Mouse (Mus musculus) MEL (cell line): Measurements from ENCODE around the gene Zfp825.

Experiments
- EP300 ChIP-seq, 2 experiments: IDR thresholded peaks; 2 replicates each; pipeline ENCODE4 v1.6.1; 2011; ENCODE audit warnings: improper control_type of control experiment in 2 of 2, low read length in 2 of 2, low read depth in 1 of 2, mild to moderate bottlenecking in 1 of 2
- NELFE ChIP-seq: IDR thresholded peaks from 2 replicates; pipeline ENCODE4 v1.6.1; 2011; ENCODE audit warnings: low read depth, low read length, improper control_type of control experiment
- POLR2A ChIP-seq, 2 experiments: IDR thresholded peaks; 2 replicates each; pipeline ENCODE4 v1.6.1; 2011 to 2012; ENCODE audit warnings: low read length in 2 of 2, mild to moderate bottlenecking in 2 of 2, control low read depth in 1 of 2, improper control_type of control experiment in 1 of 2, low read depth in 1 of 2, moderate library complexity in 1 of 2; ENCODE audit not compliant: control insufficient read depth in 1 of 2, insufficient read depth in 1 of 2, poor library complexity in 1 of 2
- POLR2AphosphoS2 ChIP-seq: IDR thresholded peaks from 2 replicates; pipeline ENCODE4 v1.6.1; 2011; ENCODE audit warnings: low read length, improper control_type of control experiment
- USF1 ChIP-seq: IDR thresholded peaks from 2 replicates; pipeline ENCODE4 v1.6.1; 2014; ENCODE audit warnings: low read depth, mild to moderate bottlenecking, inconsistent platforms, low read length, improper control_type of control experiment, moderate library complexity
- ZC3H11A ChIP-seq: IDR thresholded peaks from 2 replicates; pipeline ENCODE4 v1.6.1; 2012; ENCODE audit warnings: low read depth, mild to moderate bottlenecking, inconsistent platforms, low read length, improper control_type of control experiment

DNA sequence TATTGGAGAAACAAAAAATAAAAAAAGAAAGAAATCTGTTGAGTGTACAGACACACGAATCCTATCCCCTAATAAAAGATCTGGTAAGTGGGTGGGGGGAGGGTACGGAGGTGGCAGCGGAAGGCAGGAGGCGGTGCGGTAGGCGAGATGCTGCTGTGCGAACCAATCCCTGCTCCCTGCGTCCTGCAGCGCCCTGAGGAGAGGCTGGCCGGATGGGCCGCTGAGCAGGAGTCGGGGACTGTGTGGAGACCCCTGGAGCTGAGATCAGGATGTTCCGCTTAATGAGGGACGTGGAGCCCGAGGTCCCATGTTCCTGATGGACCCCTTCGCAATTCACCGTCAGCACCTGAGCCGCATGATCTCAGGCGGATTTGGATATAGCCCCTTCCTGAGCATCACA lies 53.9 kb downstream of the Zfp825 start:
- TF ChIP-seq EP300 (IDR thresholded peaks at IDR 0.05; ENCODE audit: low read depth in 1 of 2, low read length in 2 of 2) (no peak), POLR2A (IDR thresholded peaks at IDR 0.05; ENCODE audit: control insufficient read depth in 1 of 2, insufficient read depth in 1 of 2, low read depth in 1 of 2, low read length in 2 of 2, poor library complexity in 1 of 2) (no peak), USF1 (no peak), ZC3H11A (no peak), NELFE (no peak), POLR2AphosphoS2 (no peak)
